ENCODE assay signal across 8 mouse cellular contexts in genomic region chr6:125049678-125050077, GRCm38 (mm10). TPM values are rescaled to one million over a fixed set of nuclear protein-coding genes. Genes with fewer than 3 reads are reported as not detected.
DNase-seq lines count a peak whose midpoint lies in the region; ATAC-seq lines count a peak whose summit lies in the region.

Acrbp (plus strand) TSS chr6:125049689.

- WGBS in kidney, embryonic 14.5 days: 36% methylated on average over 20 of the region's 20 CpGs
- 33% methylated on average over 20 of the region's 20 CpGs for WGBS in limb, embryonic 11.5 days
- 38% methylated on average over 20 of the region's 20 CpGs for WGBS in heart, embryonic 12.5 days

- no peak within 1 kb of the TSS for H3K4me3 ChIP-seq in kidney, embryonic 14.5 days (ENCODE audit: low read length)
- peak within 1 kb of the TSS; percentile 0; the same call in 1 of the 2 replicates for H3K4me3 ChIP-seq in limb, embryonic 11.5 days (ENCODE audit: low read depth, low read length)
- H3K4me3 ChIP-seq in heart, embryonic 12.5 days: no peak within 1 kb of the TSS

- no peaks in the 10 kb centered on the region for H3K4me1 ChIP-seq in kidney, embryonic 14.5 days (ENCODE audit: control insufficient read depth, insufficient read depth, low read length)
- no peaks in the 10 kb centered on the region for H3K4me1 ChIP-seq in limb, embryonic 11.5 days (ENCODE audit: control insufficient read depth, insufficient read depth, low read length)
- no peaks in the 10 kb centered on the region for H3K4me1 ChIP-seq in heart, embryonic 12.5 days (replicated peaks)

- H3K4me2 ChIP-seq in kidney, embryonic 14.5 days (replicated peaks; ENCODE audit: low read depth, low read length): no peak within 1 kb of the TSS
- H3K4me2 ChIP-seq in limb, embryonic 11.5 days (ENCODE audit: low read depth, severe bottlenecking): no peak within 1 kb of the TSS
- no peak within 1 kb of the TSS for H3K4me2 ChIP-seq in heart, embryonic 12.5 days

- no peak within 1 kb of the TSS for H3K27ac ChIP-seq in kidney, embryonic 14.5 days (ENCODE audit: low read depth, low read length)
- H3K27ac ChIP-seq in limb, embryonic 11.5 days (replicated peaks; ENCODE audit: low read depth, low read length): 0 out of 2 replicates have a peak within 1 kb of the TSS, but pooled peaks have one; percentile 2
- H3K27ac ChIP-seq in heart, embryonic 12.5 days (ENCODE audit: poor library complexity, severe bottlenecking): no peak within 1 kb of the TSS

- no peak for DNase-seq in kidney, postnatal 14 days
- DNase-seq in urinary bladder, adult 2 months (ENCODE audit: low spot score): no peak
- DNase-seq in urinary bladder, postnatal 4 days (ENCODE audit: low spot score in 2 of 2): no peak
- DNase-seq in limb, embryonic 11.5 days (ENCODE audit: low spot score): peak; percentile 37
- DNase-seq in adipocyte (ENCODE audit: low spot score): no peak
- DNase-seq in heart, postnatal 14 days: no peak

- H3K9ac ChIP-seq in kidney, embryonic 14.5 days (ENCODE audit: low read depth, low read length): no peak within 1 kb of the TSS
- no peak within 1 kb of the TSS for H3K9ac ChIP-seq in limb, embryonic 11.5 days (ENCODE audit: low read length)
- H3K9ac ChIP-seq in heart, embryonic 12.5 days: no peak within 1 kb of the TSS

- ATAC-seq in kidney, embryonic 14.5 days (ENCODE audit: low FRiP score, low TSS enrichment): no peak
- ATAC-seq in limb, embryonic 11.5 days (ENCODE audit: insufficient number of reproducible peaks, low FRiP score, low TSS enrichment, low read depth): no peak
- ATAC-seq in heart, embryonic 12.5 days (ENCODE audit: insufficient number of reproducible peaks, low FRiP score): no peak

- no peaks in the 10 kb centered on the region for H3K9me3 ChIP-seq in kidney, embryonic 14.5 days (ENCODE audit: control insufficient read depth, low read length)
- no peaks in the 10 kb centered on the region for H3K9me3 ChIP-seq in limb, embryonic 11.5 days (ENCODE audit: control insufficient read depth, low read length)
- no peaks in the 10 kb centered on the region for H3K9me3 ChIP-seq in heart, embryonic 12.5 days (replicated peaks)

- H3K27me3 ChIP-seq in kidney, embryonic 14.5 days (ENCODE audit: control insufficient read depth, insufficient read depth, low read length): no peaks in the 10 kb centered on the region
- no peaks in the 10 kb centered on the region for H3K27me3 ChIP-seq in limb, embryonic 11.5 days (ENCODE audit: control insufficient read depth, insufficient read depth, low read length)
- H3K27me3 ChIP-seq in heart, embryonic 12.5 days (replicated peaks): 0 out of 2 replicates have a peak, but pooled peaks cover 3% of the 10 kb centered on the region

- intact Hi-C loops in heart, postnatal 14 days (cut with DNase I): loop anchor here (5.0 kb wide), 1 partner anchor 223 kb away; no protein-coding TSS in a partner anchor

- peaks cover 80% of the 10 kb centered on the region for H3K36me3 ChIP-seq in kidney, embryonic 14.5 days (ENCODE audit: control insufficient read depth, insufficient read depth, low read length)
- H3K36me3 ChIP-seq in limb, embryonic 11.5 days (ENCODE audit: control insufficient read depth, insufficient read depth, low read length): peaks cover 31% of the 10 kb centered on the region
- peaks cover 80% of the 10 kb centered on the region for H3K36me3 ChIP-seq in heart, embryonic 12.5 days

RNA-seq across cellular contexts. Expression of gene Acrbp, which starts in this region (rescaled TPM):
- polyA plus RNA-seq in kidney, embryonic 14.5 days (2014; fragmentation: Nextera tagmentation; extraction: Ambion mirVana): 14.0 and 14.7 TPM in 2 replicates
- 23.5 and 24.7 TPM in 2 replicates for polyA plus RNA-seq in urinary bladder, adult 2 months (2012; rRNA removed)
- polyA plus RNA-seq in limb, embryonic 11.5 days (2014; fragmentation: Nextera tagmentation; extraction: Ambion mirVana): 13.3 and 16.1 TPM in 2 replicates
- total RNA-seq in heart, postnatal 14 days (2021): 1 to 10 TPM; 3.8 to 4.5 TPM
- polyA plus RNA-seq in heart, embryonic 12.5 days (2016; fragmentation: Nextera tagmentation; extraction: Ambion mirVana): 5.1 and 6.9 TPM in 2 replicates
